Mouse (Mus musculus): ENCODE data around the gene Ddx28.
"Not testable (repeated sequence)": the region's sequence is repeated elsewhere in the genome, so short reads cannot be mapped to it uniquely, and the experiment has no call there.

The Ddx28 gene

GRCm38 (mm10) chr8:106012203-106012602 lies 521 bp upstream of the Ddx28 start:
- not testable (repeated sequence) for DNase-seq (ENCODE audit: low spot score)

GRCm38 (mm10) chr8:106010748-106011642 lies 687 bp downstream of the Ddx28 start:
- DNase-seq (ENCODE audit: low spot score) = peak; percentile 94

GRCm38 (mm10) chr8:106007891-106008290 lies 3.8 kb downstream of the Ddx28 start:
- not testable (repeated sequence) for DNase-seq (ENCODE audit: low spot score)

- no peak for DNase-seq (ENCODE audit: low spot score)
Measured at GRCm38 (mm10) chr8:106007135-106007534, 4.5 kb downstream of the Ddx28 start.

- DNase-seq (ENCODE audit: low spot score) = peak; percentile 11
Measured at GRCm38 (mm10) chr8:106006413-106006812, 5.3 kb downstream of the Ddx28 start.

GRCm38 (mm10) chr8:106005875-106006274 lies 5.8 kb downstream of the Ddx28 start, which contains the start of gene Dpep2nb:
TSS of gene Dpep2nb (minus strand) at chr8:106005975.
- DNase-seq (ENCODE audit: low spot score) = no peak

GRCm38 (mm10) chr8:106004538-106005207 lies 7.0 kb downstream of the Ddx28 start:
- DNase-seq (ENCODE audit: low spot score) = no peak

- DNase-seq (ENCODE audit: low spot score) = no peak
Measured at GRCm38 (mm10) chr8:106001908-106002307, 9.8 kb downstream of the Ddx28 start.

- DNase-seq (ENCODE audit: low spot score) = no peak
Measured at GRCm38 (mm10) chr8:105998971-105999370, 12.7 kb downstream of the Ddx28 start.

GRCm38 (mm10) chr8:105996359-105996758 lies 15.3 kb downstream of the Ddx28 start:
- no peak for DNase-seq (ENCODE audit: low spot score)

GRCm38 (mm10) chr8:105993226-105993625 lies 18.5 kb downstream of the Ddx28 start:
- no peak for DNase-seq (ENCODE audit: low spot score)

- no peak for DNase-seq (ENCODE audit: low spot score)
Measured at GRCm38 (mm10) chr8:105992499-105992898, 19.2 kb downstream of the Ddx28 start.

GRCm38 (mm10) chr8:105991546-105991945 lies 20.1 kb downstream of the Ddx28 start:
- no peak for DNase-seq (ENCODE audit: low spot score)

- peak; percentile 93 for DNase-seq (ENCODE audit: low spot score)
Measured at GRCm38 (mm10) chr8:105990856-105991387, 20.8 kb downstream of the Ddx28 start, which contains the start of gene Dus2. TSS of gene Dus2 (plus strand) at chr8:105991337.

- no peak for DNase-seq (ENCODE audit: low spot score)
Measured at GRCm38 (mm10) chr8:105988546-105988945, 23.1 kb downstream of the Ddx28 start.

- not testable (repeated sequence) for DNase-seq (ENCODE audit: low spot score)
Measured at GRCm38 (mm10) chr8:105983406-105983805, 28.3 kb downstream of the Ddx28 start.

- DNase-seq (ENCODE audit: low spot score) = no peak
Measured at GRCm38 (mm10) chr8:105981146-105981545, 30.5 kb downstream of the Ddx28 start.

GRCm38 (mm10) chr8:105979325-105979724 lies 32.4 kb downstream of the Ddx28 start, which contains the start of gene Dpep3:
TSS of gene Dpep3 (minus strand) at chr8:105979429.
- DNase-seq (ENCODE audit: low spot score) = no peak

- DNase-seq (ENCODE audit: low spot score) = peak; percentile 43
Measured at GRCm38 (mm10) chr8:105975363-105975762, 36.3 kb downstream of the Ddx28 start.

GRCm38 (mm10) chr8:105971019-105971720 lies 40.5 kb downstream of the Ddx28 start:
- no peak for DNase-seq (ENCODE audit: low spot score)

GRCm38 (mm10) chr8:105969367-105969766 lies 42.3 kb downstream of the Ddx28 start:
- DNase-seq (ENCODE audit: low spot score) = no peak
